Mouse (Mus musculus): ENCODE data around the gene Casq2. TPM values are rescaled to one million over a fixed set of nuclear protein-coding genes. Genes with fewer than 3 reads are reported as not detected.

The Casq2 gene
- polyA plus RNA-seq, 1 experiment from 2014 or later: 6.5 TPM

DNA sequence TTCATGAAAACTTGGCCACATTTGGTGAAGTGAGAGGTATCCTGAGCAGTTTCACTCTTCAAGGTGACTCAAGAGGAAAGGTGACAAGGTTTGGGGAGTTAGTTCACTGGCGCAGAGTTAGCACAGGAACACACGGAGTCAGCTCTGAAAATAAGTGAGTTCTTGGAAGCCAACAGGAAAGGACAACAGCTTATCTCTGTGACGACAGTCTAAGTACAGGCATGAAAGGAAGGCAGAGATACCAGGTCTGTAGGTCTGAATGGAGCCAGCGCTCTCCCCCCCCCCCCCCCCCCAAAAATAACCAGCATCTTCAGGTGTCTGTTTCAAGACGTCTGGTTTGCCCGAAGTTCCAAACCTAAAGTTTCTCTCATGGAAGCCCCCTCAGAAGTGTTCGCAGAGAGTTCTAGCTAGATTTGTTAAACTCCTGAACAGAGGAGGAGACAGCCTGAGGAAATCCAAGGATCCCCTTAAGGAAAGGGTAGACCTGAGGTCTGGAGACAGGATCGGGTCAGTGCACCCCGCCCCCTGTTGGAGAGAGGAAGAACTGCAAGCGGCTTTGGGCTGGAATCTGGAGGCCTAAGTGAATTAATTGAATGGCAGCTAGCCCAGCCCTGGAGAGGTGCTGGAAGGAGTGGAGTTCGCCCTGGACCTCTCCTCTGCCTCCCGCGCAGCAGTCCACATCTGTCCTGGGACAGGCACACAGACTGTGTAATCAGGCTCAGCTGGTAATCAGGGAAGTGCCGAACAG is 24.1 kb upstream of the Casq2 start:
- Histone ChIP-seq H3K4me2 (no peak overlapping the region), H3K36me3 (replicated peaks) (no peaks in the 10 kb centered on the region), H3K4me3 (replicated peaks) (no peak overlapping the region), H3K4me1 (replicated peaks) (peaks cover 6% of the 10 kb centered on the region; the same call in 1 of the 2 replicates), H3K9me3 (replicated peaks) (no peaks in the 10 kb centered on the region), H3K27me3 (no peaks in the 10 kb centered on the region), H3K9ac (no peak overlapping the region), H3K27ac (replicated peaks) (no peak overlapping the region)
- WGBS (ENCODE audit: insufficient replicate concordance): 16% methylated on average over 14 of the region's 14 CpGs
- ATAC-seq (ENCODE audit: insufficient read depth): peak; percentile 54

DNA sequence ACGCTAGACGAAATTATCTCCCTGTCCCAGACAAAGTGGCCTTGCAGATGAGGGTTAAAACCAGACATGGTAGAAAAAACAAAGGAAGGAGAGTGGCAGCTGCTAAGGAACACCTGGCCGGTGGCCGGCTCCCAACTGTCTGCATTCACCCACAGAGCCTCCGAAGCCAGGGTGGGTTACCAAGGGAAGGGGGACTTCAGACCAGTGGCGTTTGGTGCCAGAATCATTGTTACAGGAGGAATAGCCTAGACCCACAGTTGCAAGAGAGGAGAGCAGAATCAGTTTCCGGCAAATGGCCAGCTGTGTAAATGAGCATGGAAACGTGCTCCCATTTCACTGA is 23.6 kb upstream of the Casq2 start:
- H3K27me3 ChIP-seq: no peaks in the 10 kb centered on the region
- H3K4me2 ChIP-seq: no peak overlapping the region
- H3K9me3 ChIP-seq (replicated peaks): no peaks in the 10 kb centered on the region
- no peak for ATAC-seq (ENCODE audit: insufficient read depth)
- 27% methylated on average over 8 of the region's 8 CpGs for WGBS (ENCODE audit: insufficient replicate concordance)
- H3K27ac ChIP-seq (replicated peaks): no peak overlapping the region
- H3K9ac ChIP-seq: no peak overlapping the region
- peaks cover 6% of the 10 kb centered on the region; the same call in 1 of the 2 replicates for H3K4me1 ChIP-seq (replicated peaks)
- no peak overlapping the region for H3K4me3 ChIP-seq (replicated peaks)
- no peaks in the 10 kb centered on the region for H3K36me3 ChIP-seq (replicated peaks)

DNA sequence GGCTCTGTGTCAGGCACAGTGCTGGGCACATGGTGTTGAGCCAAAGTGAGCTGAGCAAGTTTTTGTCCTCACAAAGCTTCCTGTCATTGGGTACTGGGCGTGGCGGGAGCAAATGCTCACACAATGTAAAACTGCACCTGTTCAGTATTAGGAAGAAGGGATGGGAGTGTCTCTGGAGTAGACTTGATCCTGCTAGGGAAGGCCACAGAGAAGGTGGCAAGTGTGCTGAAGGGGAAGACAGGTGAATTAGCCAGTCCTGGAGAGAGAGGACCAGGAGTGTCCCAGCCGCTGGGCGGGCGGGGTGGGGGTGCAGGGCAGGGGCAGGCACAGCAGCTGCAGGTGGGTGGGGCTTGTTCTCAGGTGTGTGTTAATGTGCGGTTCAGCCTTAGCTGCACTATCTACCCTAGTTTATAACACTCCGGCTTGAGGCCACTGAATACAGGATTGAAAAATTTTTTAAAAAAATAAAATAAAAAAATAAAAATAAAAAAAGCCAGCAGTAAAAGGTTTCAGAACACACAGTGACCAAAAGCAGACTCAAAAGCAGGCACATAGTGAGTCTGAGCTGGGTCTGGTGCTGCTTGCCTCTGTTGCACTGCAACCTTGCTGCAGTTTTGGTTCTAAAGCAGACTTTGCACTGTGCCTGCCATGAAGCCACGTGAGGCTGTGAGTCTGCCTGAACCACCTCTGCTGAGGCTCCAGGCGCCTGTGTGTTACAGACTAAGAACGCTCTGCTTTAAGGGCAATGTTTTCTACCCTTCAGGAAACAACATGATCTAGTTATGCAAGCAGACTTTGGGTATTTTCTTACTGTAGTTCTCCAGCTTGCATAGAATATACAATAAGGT is 22.7 kb upstream of the Casq2 start:
- Histone ChIP-seq H3K9me3 (replicated peaks) (no peaks in the 10 kb centered on the region), H3K27me3 (no peaks in the 10 kb centered on the region), H3K27ac (replicated peaks) (no peak overlapping the region), H3K4me3 (replicated peaks) (no peak overlapping the region), H3K36me3 (replicated peaks) (no peaks in the 10 kb centered on the region), H3K9ac (no peak overlapping the region), H3K4me2 (no peak overlapping the region), H3K4me1 (replicated peaks) (peaks cover 6% of the 10 kb centered on the region; the same call in 1 of the 2 replicates)
- no peak; the same call in 1 of the 2 replicates for ATAC-seq (ENCODE audit: insufficient read depth)
- WGBS (ENCODE audit: insufficient replicate concordance): 59% methylated on average over 10 of the region's 10 CpGs

DNA sequence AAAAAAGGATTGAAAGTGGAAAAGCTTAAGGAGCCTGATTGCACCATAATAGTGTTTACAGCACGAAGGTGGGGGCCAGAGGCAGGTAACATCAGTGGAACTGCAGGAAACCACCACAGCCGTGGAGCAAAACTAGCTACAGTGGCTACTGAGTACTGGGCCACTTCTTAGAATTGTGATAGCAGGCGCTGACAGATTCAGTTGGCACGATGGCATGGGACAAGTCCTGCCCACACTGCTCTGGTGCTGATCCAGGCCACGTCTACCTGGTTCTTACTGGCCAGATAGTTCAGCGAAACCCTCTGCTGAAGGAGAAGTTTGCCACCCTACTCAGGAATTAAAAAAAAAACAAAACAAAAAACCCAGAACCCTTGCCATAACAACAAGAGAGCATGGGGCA is 21.6 kb upstream of the Casq2 start:
- Histone ChIP-seq H3K36me3 (replicated peaks) (no peaks in the 10 kb centered on the region), H3K4me3 (replicated peaks) (no peak overlapping the region), H3K4me1 (replicated peaks) (peaks cover 6% of the 10 kb centered on the region; the same call in 1 of the 2 replicates), H3K9ac (no peak overlapping the region), H3K9me3 (replicated peaks) (no peaks in the 10 kb centered on the region), H3K27ac (replicated peaks) (no peak overlapping the region), H3K27me3 (no peaks in the 10 kb centered on the region), H3K4me2 (no peak overlapping the region)
- 39% methylated on average over 6 of the region's 6 CpGs for WGBS (ENCODE audit: insufficient replicate concordance)
- ATAC-seq (ENCODE audit: insufficient read depth): no peak

DNA sequence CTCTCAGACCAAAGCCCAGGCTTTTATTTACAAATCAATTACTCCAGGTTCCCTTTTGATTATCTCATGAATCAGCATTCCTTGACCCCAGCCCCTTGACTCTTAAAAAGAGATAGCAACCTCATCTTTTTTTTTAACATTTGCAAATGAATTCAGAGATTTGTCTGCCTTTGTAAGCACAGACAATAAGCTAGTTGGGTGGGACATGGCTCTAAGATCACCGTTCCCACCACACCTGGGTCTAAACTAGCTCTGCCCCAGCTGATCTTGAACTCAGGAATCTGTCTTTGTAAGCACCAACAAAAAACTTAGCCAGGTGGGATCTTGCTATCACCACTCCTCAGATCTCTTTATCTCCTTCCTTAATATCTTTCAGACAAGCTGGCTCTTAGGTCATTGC is 18.9 kb upstream of the Casq2 start:
- ATAC-seq (ENCODE audit: insufficient read depth): no peak
- Histone ChIP-seq H3K4me2 (no peak overlapping the region), H3K27me3 (no peaks in the 10 kb centered on the region), H3K9ac (no peak overlapping the region), H3K4me1 (replicated peaks) (peaks cover 4% of the 10 kb centered on the region; the same call in 1 of the 2 replicates), H3K36me3 (replicated peaks) (no peaks in the 10 kb centered on the region), H3K27ac (replicated peaks) (no peak overlapping the region), H3K9me3 (replicated peaks) (no peaks in the 10 kb centered on the region), H3K4me3 (replicated peaks) (no peak overlapping the region)
- WGBS (ENCODE audit: insufficient replicate concordance): 54% methylated on average over 1 of the region's 1 CpGs

DNA sequence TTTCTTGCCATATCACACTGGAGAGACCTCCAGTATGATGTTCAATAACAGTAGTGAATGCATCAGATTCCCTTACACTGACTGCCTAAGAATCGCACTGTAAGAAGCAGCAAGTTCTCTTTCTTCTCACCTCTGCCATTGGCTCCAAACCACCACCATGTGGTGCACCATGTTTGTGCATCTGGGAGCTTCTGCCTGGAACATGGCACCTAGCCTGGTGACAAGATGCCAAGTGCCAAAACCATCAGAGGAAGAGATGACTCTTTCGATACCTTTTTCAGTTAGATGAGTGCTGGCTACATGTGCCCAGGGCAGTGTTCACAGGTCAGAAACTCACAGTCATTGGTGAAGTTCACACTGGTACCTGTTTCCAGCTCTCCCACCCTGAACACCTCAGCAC is 18.4 kb upstream of the Casq2 start:
- H3K9me3 ChIP-seq (replicated peaks): no peaks in the 10 kb centered on the region

DNA sequence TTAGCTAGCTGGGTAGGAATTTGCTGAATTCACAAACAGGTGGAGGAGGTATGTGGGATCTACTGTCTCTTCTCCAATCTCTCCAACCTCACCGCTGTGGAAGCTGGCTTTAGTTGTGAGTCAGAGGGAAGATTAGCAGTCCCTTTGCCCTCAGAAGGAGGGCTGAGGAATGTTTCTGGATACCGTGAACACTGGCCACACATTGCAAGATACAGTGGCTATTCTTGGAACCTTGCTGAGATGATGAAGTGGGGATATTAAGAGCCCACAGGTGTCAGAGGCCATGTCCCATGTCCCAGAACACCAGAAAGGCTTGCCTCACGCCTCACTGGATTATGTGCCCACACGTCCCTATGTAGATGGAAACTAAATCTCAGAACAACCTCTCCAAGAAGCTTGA is 17.0 kb upstream of the Casq2 start:
- H3K4me2 ChIP-seq: no peak overlapping the region
- no peaks in the 10 kb centered on the region for H3K9me3 ChIP-seq (replicated peaks)
- no peaks in the 10 kb centered on the region for H3K4me1 ChIP-seq (replicated peaks)
- ATAC-seq (ENCODE audit: insufficient read depth): no peak
- 65% methylated on average over 4 of the region's 4 CpGs for WGBS (ENCODE audit: insufficient replicate concordance)
- no peaks in the 10 kb centered on the region for H3K27me3 ChIP-seq
- no peak overlapping the region for H3K4me3 ChIP-seq (replicated peaks)
- H3K36me3 ChIP-seq (replicated peaks): no peaks in the 10 kb centered on the region
- H3K9ac ChIP-seq: no peak overlapping the region
- no peak overlapping the region for H3K27ac ChIP-seq (replicated peaks)

More for the DNA sequence above, 18.4 kb upstream of the Casq2 start:
- H3K36me3 ChIP-seq (replicated peaks): no peaks in the 10 kb centered on the region
- 64% methylated on average over 2 of the region's 2 CpGs for WGBS (ENCODE audit: insufficient replicate concordance)
- H3K4me1 ChIP-seq (replicated peaks): no peaks in the 10 kb centered on the region
- H3K9ac ChIP-seq: no peak overlapping the region
- H3K27me3 ChIP-seq: no peaks in the 10 kb centered on the region
- H3K4me3 ChIP-seq (replicated peaks): no peak overlapping the region
- H3K4me2 ChIP-seq: no peak overlapping the region
- ATAC-seq (ENCODE audit: insufficient read depth): no peak
- H3K27ac ChIP-seq (replicated peaks): no peak overlapping the region

DNA sequence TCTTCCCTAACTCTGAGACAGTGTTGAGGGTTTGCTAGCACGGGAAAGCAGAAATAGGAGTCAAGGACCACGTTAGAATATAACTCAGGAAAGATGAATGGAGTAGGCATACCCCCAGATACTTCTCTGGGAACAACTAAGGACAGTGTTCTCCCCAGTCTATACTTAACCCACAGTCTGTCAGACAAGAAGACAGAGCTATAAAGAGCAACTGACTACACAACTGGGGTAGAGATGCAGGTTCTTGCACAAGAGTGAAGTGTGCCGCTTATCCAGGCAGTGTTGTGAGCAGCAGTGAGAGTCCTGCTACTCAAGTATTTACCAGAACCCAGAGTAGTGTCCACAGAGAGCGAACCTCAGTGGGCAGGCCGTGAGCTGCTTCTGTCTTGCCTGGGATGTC is 16.5 kb upstream of the Casq2 start:
- H3K4me3 ChIP-seq (replicated peaks): no peak overlapping the region
- H3K36me3 ChIP-seq (replicated peaks): no peaks in the 10 kb centered on the region
- H3K9ac ChIP-seq: no peak overlapping the region
- no peaks in the 10 kb centered on the region for H3K4me1 ChIP-seq (replicated peaks)
- H3K27ac ChIP-seq (replicated peaks): no peak overlapping the region
- H3K4me2 ChIP-seq: no peak overlapping the region
- 70% methylated on average over 5 of the region's 5 CpGs for WGBS (ENCODE audit: insufficient replicate concordance)
- H3K9me3 ChIP-seq (replicated peaks): no peaks in the 10 kb centered on the region
- no peaks in the 10 kb centered on the region for H3K27me3 ChIP-seq
- no peak for ATAC-seq (ENCODE audit: insufficient read depth)

DNA sequence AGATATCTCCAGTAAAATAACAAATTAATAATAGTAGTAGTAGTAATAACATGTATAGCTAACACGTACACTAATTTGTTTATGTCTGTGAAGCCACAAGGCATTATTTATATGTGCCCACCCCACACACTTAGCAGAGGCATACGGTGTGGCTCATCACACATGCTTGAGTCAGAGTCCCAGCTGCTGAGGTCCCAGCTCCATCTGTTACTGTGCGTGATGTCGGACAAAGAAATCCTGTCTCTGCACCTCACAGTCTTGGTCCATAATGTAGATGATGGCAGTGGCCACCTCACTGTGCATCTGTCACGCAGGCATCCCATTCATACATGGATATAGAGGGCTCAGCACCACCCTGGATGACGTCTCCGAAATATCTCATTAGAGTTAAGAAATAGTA is 15.9 kb upstream of the Casq2 start:
- no peaks in the 10 kb centered on the region for H3K36me3 ChIP-seq (replicated peaks)
- H3K9ac ChIP-seq: no peak overlapping the region
- no peak for ATAC-seq (ENCODE audit: insufficient read depth)
- no peak overlapping the region for H3K4me2 ChIP-seq
- no peaks in the 10 kb centered on the region for H3K9me3 ChIP-seq (replicated peaks)
- H3K4me3 ChIP-seq (replicated peaks): no peak overlapping the region
- H3K4me1 ChIP-seq (replicated peaks): no peaks in the 10 kb centered on the region
- H3K27ac ChIP-seq (replicated peaks): no peak overlapping the region
- H3K27me3 ChIP-seq: no peaks in the 10 kb centered on the region
- 75% methylated on average over 7 of the region's 7 CpGs for WGBS (ENCODE audit: insufficient replicate concordance)

DNA sequence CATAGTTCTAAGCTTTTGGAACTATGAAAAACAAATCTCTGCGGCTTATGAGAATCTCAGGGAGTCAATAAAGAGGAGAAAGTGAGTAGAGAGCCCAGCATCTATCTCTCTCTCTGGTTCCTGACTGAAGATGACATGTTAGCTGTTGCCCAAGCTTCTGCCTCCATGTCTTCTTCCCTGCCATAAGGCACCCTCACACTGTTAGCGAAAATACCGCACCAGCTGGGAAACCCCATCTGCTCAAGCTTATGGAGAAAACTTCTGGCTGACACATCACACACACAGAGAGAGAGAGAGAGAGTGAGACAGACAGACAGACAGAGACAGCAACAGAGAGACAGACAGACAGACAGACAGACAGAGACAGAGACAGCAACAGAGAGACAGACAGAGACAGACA is 15.2 kb upstream of the Casq2 start:
- WGBS (ENCODE audit: insufficient replicate concordance): 73% methylated on average over 3 of the region's 3 CpGs
- Histone ChIP-seq H3K9ac (no peak overlapping the region), H3K4me1 (replicated peaks) (no peaks in the 10 kb centered on the region), H3K4me2 (no peak overlapping the region), H3K27me3 (no peaks in the 10 kb centered on the region), H3K36me3 (replicated peaks) (no peaks in the 10 kb centered on the region), H3K27ac (replicated peaks) (no peak overlapping the region), H3K4me3 (replicated peaks) (no peak overlapping the region), H3K9me3 (replicated peaks) (no peaks in the 10 kb centered on the region)
- no peak for ATAC-seq (ENCODE audit: insufficient read depth)

DNA sequence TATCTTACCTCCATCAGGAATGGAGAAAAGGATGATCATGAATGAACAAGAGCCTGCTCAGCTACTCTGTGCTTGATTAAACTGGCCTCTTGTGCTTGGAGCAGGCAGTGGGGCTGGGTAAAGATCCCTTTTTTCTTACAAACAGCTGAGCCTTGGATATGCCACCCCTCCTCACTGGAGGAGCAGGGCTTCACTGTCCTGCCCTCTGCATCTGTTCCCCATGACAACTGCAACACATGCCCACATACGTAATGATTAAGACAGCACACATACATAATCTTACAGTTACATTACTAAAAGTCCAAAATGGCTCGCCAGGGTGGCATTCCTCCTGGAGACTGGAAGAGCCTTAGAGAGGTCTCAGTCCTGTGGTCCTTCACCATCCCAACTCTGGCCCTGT is 6.8 kb upstream of the Casq2 start:
- no peak for ATAC-seq (ENCODE audit: insufficient read depth)
- Histone ChIP-seq H3K27ac (replicated peaks) (no peak overlapping the region), H3K4me2 (no peak overlapping the region), H3K27me3 (no peaks in the 10 kb centered on the region), H3K4me1 (replicated peaks) (no peaks in the 10 kb centered on the region), H3K36me3 (replicated peaks) (no peaks in the 10 kb centered on the region), H3K9ac (no peak overlapping the region), H3K4me3 (replicated peaks) (no peak overlapping the region), H3K9me3 (replicated peaks) (no peaks in the 10 kb centered on the region)
- WGBS (ENCODE audit: insufficient replicate concordance): 66% methylated on average over 2 of the region's 2 CpGs

Measured in liver, embryonic 15.5 days (tissue).